Mouse (Mus musculus) heart, adult 2 months (tissue): ENCODE measurements around the gene Ceacam18. TPM values are rescaled to one million over a fixed set of nuclear protein-coding genes. Genes with fewer than 3 reads are reported as not detected.

Source experiments
- DNase-seq, 2 experiments: peaks; one replicate each; pipeline ENCODE4 v3.0.0; 2021
- H3K27ac ChIP-seq: fragments of 200-600 bp; 2 replicates; pipeline ENCODE4 v1.8.1; 2022
- H3K27me3 ChIP-seq: fragments of 200-500 bp; 2 replicates; pipeline ENCODE4 v1.6.1; 2012; ENCODE audit warnings: mild to moderate bottlenecking, low read length, inconsistent platforms, mixed read lengths; ENCODE audit not compliant: control insufficient read depth, insufficient read depth
- H3K36me3 ChIP-seq: fragments of 200-500 bp; 2 replicates; pipeline ENCODE4 v1.6.1; 2012; ENCODE audit warnings: low read length, inconsistent platforms; ENCODE audit not compliant: control insufficient read depth, insufficient read depth
- H3K4me1 ChIP-seq: fragments of 200-500 bp; 2 replicates; pipeline ENCODE4 v1.6.1; 2011; ENCODE audit warnings: low read length; ENCODE audit not compliant: control insufficient read depth, insufficient read depth
- H3K4me3 ChIP-seq: fragments of 200-600 bp; 2 replicates; pipeline ENCODE4 v1.8.1; 2022
- H3K79me2 ChIP-seq: fragments of 200-500 bp; replicated peaks from 2 replicates; pipeline ENCODE4 v1.6.1; 2012; ENCODE audit warnings: mild to moderate bottlenecking, inconsistent platforms, low read length, moderate library complexity, mixed read lengths; ENCODE audit not compliant: control insufficient read depth, insufficient read depth
- H3K9ac ChIP-seq: fragments of 200-500 bp; 2 replicates; pipeline ENCODE4 v1.6.1; 2012; ENCODE audit warnings: low read depth, mild to moderate bottlenecking, control low read depth, inconsistent platforms, low read length, mixed read lengths
- CTCF ChIP-seq: fragments of 200-600 bp; IDR thresholded peaks from 2 replicates; pipeline ENCODE4 v1.8.1; 2022; ENCODE audit warnings: antibody characterized with exemption, mild to moderate bottlenecking, moderate library complexity
- EP300 ChIP-seq: fragments of 200-500 bp; IDR thresholded peaks from 2 replicates; pipeline ENCODE4 v1.6.1; 2011; ENCODE audit warnings: low read depth, low read length, control low read depth; ENCODE audit not compliant: insufficient read depth
- POLR2A ChIP-seq: fragments of 200-500 bp; IDR thresholded peaks from 2 replicates; pipeline ENCODE4 v1.6.1; 2011; ENCODE audit warnings: mild to moderate bottlenecking, low read depth, low read length, control low read depth; ENCODE audit not compliant: insufficient read depth
- WGBS: fragments of 180-500 bp; shearing (Covaris S2); methylation state at CpG from one replicate; pipeline ENCODE4 v1.1.7; 2018; 5-methylcytosine and 5-hydroxymethylcytosine counted together
- intact Hi-C: fragments of 180-260 bp; cut with DNase I; formaldehyde crosslinking; loops from one replicate; pipeline ENCODE4 v1.15.1; 2025
- long read RNA-seq: library from polyadenylated mRNA; stranded (forward); transcript quantifications from one replicate; pipeline ENCODE4 v2.0.0, GENCODE M21; 2021
- polyA plus RNA-seq: library from polyadenylated mRNA; depleted of rRNA; stranded (reverse); fragments of >200 nt; gene quantifications from 2 replicates; pipeline ENCODE4 v1.2.3, GENCODE M21; 2012; rRNA removed
- total RNA-seq, 2 experiments: library from RNA; stranded (reverse); gene quantifications; 2 replicates each; pipeline ENCODE4 v1.2.3; 2021

Gene Ceacam18
- not detected for total RNA-seq
- not detected in 2 replicates for polyA plus RNA-seq
- long read RNA-seq = 0 reads

- H3K9ac ChIP-seq = no peak within 1 kb of the TSS
- WGBS = 37% methylated on average over 6 of the region's 6 CpGs
- no peaks in the 10 kb centered on the region for H3K79me2 ChIP-seq
- intact Hi-C loops = no loop called here
- H3K27ac ChIP-seq = no peak within 1 kb of the TSS
- H3K4me3 ChIP-seq = no peak within 1 kb of the TSS
- TF ChIP-seq CTCF = no peak
- TF ChIP-seq POLR2A = no peak
- no peak for TF ChIP-seq EP300
- no peaks in the 10 kb centered on the region for H3K36me3 ChIP-seq
- no peaks in the 10 kb centered on the region for H3K4me1 ChIP-seq
- no peaks in the 10 kb centered on the region for H3K27me3 ChIP-seq
- DNase-seq = no peak
These were observed at the start of gene Ceacam18 for GRCm38 (mm10) chr7:43634500-43634899. Gene Ceacam18, plus strand, starts transcription at chr7:43634707.

DNA sequence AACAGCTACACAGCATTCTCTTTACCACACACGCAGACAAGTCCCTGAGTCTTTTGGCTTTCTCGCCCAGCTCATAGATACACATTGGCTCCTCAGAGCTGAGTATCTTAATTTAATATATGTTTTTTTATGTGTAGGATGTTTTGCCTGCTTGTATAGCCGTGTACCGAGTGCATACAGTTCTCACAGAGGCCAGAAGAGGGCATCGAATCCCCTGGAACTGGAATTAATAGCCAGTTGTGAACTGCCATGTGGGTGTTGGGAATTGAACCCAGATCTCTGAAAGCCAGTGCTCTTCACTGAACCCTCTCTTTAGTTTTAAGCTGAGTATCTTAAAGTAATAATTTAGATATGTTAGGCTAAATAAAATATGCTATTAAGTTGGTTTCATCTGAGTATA is 49.7 kb upstream of the Ceacam18 start:
- no peak overlapping the region for H3K9ac ChIP-seq
- H3K27me3 ChIP-seq = no peaks in the 10 kb centered on the region
- no peak for TF ChIP-seq EP300
- no peak for TF ChIP-seq POLR2A
- TF ChIP-seq CTCF = peak; percentile 48
- intact Hi-C loops = loop anchor here (5.0 to 10.0 kb wide), 2 partner anchors 137 to 310 kb away; no protein-coding TSS in a partner anchor
- H3K27ac ChIP-seq = no peak overlapping the region
- H3K4me3 ChIP-seq = no peak overlapping the region
- peaks cover 2% of the 10 kb centered on the region for H3K36me3 ChIP-seq
- H3K79me2 ChIP-seq = no peaks in the 10 kb centered on the region
- no peak for DNase-seq
- 91% methylated on average over 5 of the region's 5 CpGs for WGBS
- H3K4me1 ChIP-seq = peaks cover 5% of the 10 kb centered on the region

GRCm38 (mm10) chr7:43601884-43602283 is 32.6 kb upstream of the Ceacam18 start:
- Histone ChIP-seq H3K27ac (no peak overlapping the region), H3K36me3 (no peaks in the 10 kb centered on the region), H3K79me2 (no peaks in the 10 kb centered on the region), H3K27me3 (no peaks in the 10 kb centered on the region), H3K9ac (no peak overlapping the region), H3K4me3 (no peak overlapping the region), H3K4me1 (no peaks in the 10 kb centered on the region)
- no peak for DNase-seq
- intact Hi-C loops = no loop called here
- WGBS = 14% methylated on average over 5 of the region's 5 CpGs
- TF ChIP-seq EP300 = no peak

DNA sequence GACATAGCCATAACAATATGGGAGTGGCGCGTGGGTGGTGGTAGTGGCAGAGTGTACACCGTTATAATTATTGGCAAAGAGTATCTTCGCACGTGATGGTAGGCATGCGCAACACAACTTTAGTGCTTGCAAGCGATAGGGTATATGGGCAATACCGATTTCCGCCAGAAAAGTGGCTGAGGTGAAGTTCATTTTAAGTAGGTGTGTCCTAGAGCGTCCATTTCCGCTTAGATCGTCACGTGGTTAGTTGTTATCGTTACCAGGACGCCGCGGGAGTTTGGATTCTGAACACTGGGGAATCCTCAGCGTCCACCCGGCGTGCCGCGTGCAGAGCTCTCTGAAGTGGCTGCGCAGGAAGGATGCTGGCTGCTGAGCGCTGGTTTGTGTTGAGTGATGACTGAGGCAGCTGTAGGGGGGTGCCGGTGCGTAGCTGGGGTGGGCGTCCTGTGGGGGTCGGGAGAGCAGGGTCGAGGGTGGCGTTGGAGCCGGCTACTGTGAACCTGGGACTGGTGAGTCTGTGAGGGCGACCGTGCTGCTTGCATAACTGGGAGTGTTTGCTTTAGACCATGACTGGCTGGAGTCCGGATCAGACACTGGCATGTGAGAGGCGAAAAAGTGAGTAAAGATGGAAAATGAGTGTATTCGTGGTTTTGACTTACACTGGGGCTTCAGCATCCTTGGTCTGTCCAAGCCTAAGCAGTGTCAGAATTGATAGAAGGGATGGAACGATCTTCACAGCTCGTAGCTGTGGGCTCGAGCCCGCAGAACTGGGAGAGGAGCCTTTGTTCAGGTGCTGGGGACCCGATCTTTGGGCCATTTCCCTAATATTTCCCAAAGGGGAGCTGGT is 27.4 kb upstream of the Ceacam18 start, which contains the start of gene Zfp819:
Gene Zfp819 (plus strand): TSS at position 274 of the 847 bp plus-strand sequence.
- Histone ChIP-seq H3K27me3 (peaks cover 5% of the 10 kb centered on the region), H3K27ac (no peak within 1 kb of the TSS), H3K79me2 (no peaks in the 10 kb centered on the region), H3K4me3 (no peak within 1 kb of the TSS), H3K4me1 (no peaks in the 10 kb centered on the region), H3K36me3 (no peaks in the 10 kb centered on the region), H3K9ac (no peak within 1 kb of the TSS)
- intact Hi-C loops = no loop called here
- peak; percentile 29 for DNase-seq
- WGBS = 16% methylated on average over 41 of the region's 41 CpGs
- TF ChIP-seq POLR2A = no peak
- no peak for TF ChIP-seq EP300
- no peak for TF ChIP-seq CTCF

GRCm38 (mm10) chr7:43607743-43608287 is 26.7 kb upstream of the Ceacam18 start:
- Histone ChIP-seq H3K4me3 (no peak overlapping the region), H3K27me3 (peaks cover 5% of the 10 kb centered on the region), H3K4me1 (no peaks in the 10 kb centered on the region), H3K27ac (no peak overlapping the region), H3K79me2 (no peaks in the 10 kb centered on the region), H3K9ac (no peak overlapping the region), H3K36me3 (no peaks in the 10 kb centered on the region)
- no peak for DNase-seq
- intact Hi-C loops = no loop called here
- WGBS = 35% methylated on average over 5 of the region's 5 CpGs
- TF ChIP-seq EP300 (no peak), CTCF (no peak), POLR2A (no peak)

- TF ChIP-seq EP300 (no peak), POLR2A (no peak), CTCF (no peak)
- Histone ChIP-seq H3K4me1 (no peaks in the 10 kb centered on the region), H3K9ac (no peak overlapping the region), H3K27me3 (peaks cover 5% of the 10 kb centered on the region), H3K27ac (no peak overlapping the region), H3K36me3 (no peaks in the 10 kb centered on the region), H3K4me3 (no peak overlapping the region), H3K79me2 (no peaks in the 10 kb centered on the region)
- intact Hi-C loops = no loop called here
- no peak for DNase-seq
- WGBS = 65% methylated on average over 7 of the region's 7 CpGs
These were observed 26.1 kb upstream of the Ceacam18 start for GRCm38 (mm10) chr7:43608316-43608824.
